Mouse (Mus musculus) lung, adult 2 months (tissue): ENCODE data around the gene Pltp. TPM values are rescaled to one million over a fixed set of nuclear protein-coding genes. Genes with fewer than 3 reads are reported as not detected.
"Not testable (repeated sequence)": the region's sequence is repeated elsewhere in the genome, so short reads cannot be mapped to it uniquely, and the experiment has no call there.

Experiments
- DNase-seq: peaks from one replicate; pipeline ENCODE4 v3.0.0; 2022
- H3K4me1 ChIP-seq: fragments of 200-500 bp; 2 replicates; pipeline ENCODE4 v1.6.1; 2011; ENCODE audit warnings: low read length; ENCODE audit not compliant: control insufficient read depth, insufficient read depth
- H3K4me3 ChIP-seq: fragments of 200-500 bp; replicated peaks from 2 replicates; pipeline ENCODE3; 2011; ENCODE audit warnings: low read depth, mild to moderate bottlenecking, control low read depth, low read length; ENCODE audit errors: extremely low read depth
- CTCF ChIP-seq: fragments of 200-500 bp; IDR thresholded peaks from 2 replicates; pipeline ENCODE4 v1.5.1; 2011; ENCODE audit warnings: mild to moderate bottlenecking, low read length, control low read depth; ENCODE audit not compliant: insufficient read depth
- POLR2A ChIP-seq: fragments of 200-500 bp; IDR thresholded peaks from 2 replicates; pipeline ENCODE4 v1.6.1; 2011; ENCODE audit warnings: low read depth, mild to moderate bottlenecking, control low read depth, low read length, borderline replicate concordance; ENCODE audit errors: extremely low read depth
- WGBS: fragments of 180-500 bp; shearing (Covaris S2); methylation state at CpG from one replicate; pipeline ENCODE4 v1.1.7; 2018; 5-methylcytosine and 5-hydroxymethylcytosine counted together
- polyA plus RNA-seq: library from polyadenylated mRNA; depleted of rRNA; stranded (reverse); fragments of >200 nt; gene quantifications from 2 replicates; pipeline ENCODE4 v1.2.3, GENCODE M21; 2012

The Pltp gene
- polyA plus RNA-seq, 1 experiment, result 873 TPM

GRCm38 (mm10) chr2:164867566-164867965, 10.1 kb upstream of the Pltp start:
- no peak overlapping the region for H3K4me3 ChIP-seq
- TF ChIP-seq POLR2A, result no peak
- peak; percentile 62 for TF ChIP-seq CTCF
- H3K4me1 ChIP-seq, result peaks cover 6% of the 10 kb centered on the region
- WGBS, result 92% methylated on average over 7 of the region's 7 CpGs
- DNase-seq, result no peak

- TF ChIP-seq POLR2A (no peak), CTCF (0 out of 2 replicates have a peak, but pooled peaks have one; percentile 24)
- WGBS, result 13% methylated on average over 16 of the region's 16 CpGs
- Histone ChIP-seq H3K4me1 (peaks cover 10% of the 10 kb centered on the region), H3K4me3 (no peak overlapping the region)
- DNase-seq, result peak; percentile 59
Observed at GRCm38 (mm10) chr2:164866741-164867551, 9.4 kb upstream of the Pltp start.

DNA sequence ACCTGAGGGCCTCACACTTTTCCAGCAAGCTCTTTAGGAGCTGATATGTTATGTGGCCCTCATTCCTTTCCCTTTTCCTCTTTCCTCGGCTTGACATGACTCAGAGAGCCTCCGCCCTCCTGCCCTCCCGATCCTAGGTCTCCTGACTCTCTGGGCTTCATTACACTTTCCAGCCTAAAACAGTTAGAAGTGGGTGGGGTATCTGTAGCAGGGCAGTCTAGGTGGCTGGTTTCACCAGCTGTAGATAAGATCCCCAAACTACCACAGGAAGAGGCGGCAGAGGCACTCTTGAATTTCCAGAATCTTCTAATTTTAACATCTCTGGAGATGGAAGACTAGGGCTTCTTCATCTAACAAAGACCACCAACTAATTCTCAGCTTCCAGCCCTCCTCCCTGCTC, 7.1 kb upstream of the Pltp start:
- 54% methylated on average over 4 of the region's 4 CpGs for whole genome bisulfite sequencing
- TF ChIP-seq POLR2A (no peak), CTCF (no peak)

DNA sequence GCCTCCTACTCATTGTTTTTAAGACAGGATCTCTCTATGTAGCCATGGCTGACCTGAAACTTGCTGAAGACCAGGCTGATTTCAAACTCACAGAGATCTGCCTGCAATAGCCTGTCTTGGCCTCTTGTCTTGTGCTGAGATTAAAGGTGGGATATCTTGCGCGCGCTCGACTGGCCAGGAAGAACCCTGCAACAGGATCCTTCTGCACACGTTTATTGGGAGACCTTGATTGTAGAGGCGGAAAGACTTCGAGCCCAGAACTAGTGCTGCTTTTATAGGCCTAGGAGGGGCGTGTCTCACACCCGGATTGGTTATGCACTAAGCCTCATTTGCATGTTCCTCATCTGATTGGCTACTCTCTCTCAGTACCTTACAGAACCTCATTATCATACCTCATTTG, 5.9 kb upstream of the Pltp start:
- H3K4me3 ChIP-seq, DNase-seq: not testable (repeated sequence)
- 95% methylated on average over 9 of the region's 9 CpGs for WGBS
- peaks cover 20% of the 10 kb centered on the region for H3K4me1 ChIP-seq

More for the DNA sequence above, 7.1 kb upstream of the Pltp start:
- H3K4me1 ChIP-seq, result peaks cover 20% of the 10 kb centered on the region
- DNase-seq, result no peak
- no peak overlapping the region for H3K4me3 ChIP-seq

GRCm38 (mm10) chr2:164862179-164862861, 4.8 kb upstream of the Pltp start:
- peaks cover 24% of the 10 kb centered on the region for H3K4me1 ChIP-seq
- no peak for TF ChIP-seq POLR2A
- TF ChIP-seq CTCF, result no peak
- no peak for DNase-seq
- no peak overlapping the region for H3K4me3 ChIP-seq
- WGBS, result 19% methylated on average over 9 of the region's 9 CpGs

- H3K4me1 ChIP-seq, result peaks cover 20% of the 10 kb centered on the region
- WGBS, result 54% methylated on average over 4 of the region's 4 CpGs
- no peak for DNase-seq
- TF ChIP-seq POLR2A, result no peak
- TF ChIP-seq CTCF, result no peak
- no peak overlapping the region for H3K4me3 ChIP-seq
Observed at GRCm38 (mm10) chr2:164861094-164861493, 3.6 kb upstream of the Pltp start.

- 80% methylated on average over 9 of the region's 9 CpGs for WGBS
- H3K4me3 ChIP-seq, result no peak overlapping the region
- TF ChIP-seq CTCF (no peak), POLR2A (no peak)
Observed at GRCm38 (mm10) chr2:164859640-164860432, 2.3 kb upstream of the Pltp start.

DNA sequence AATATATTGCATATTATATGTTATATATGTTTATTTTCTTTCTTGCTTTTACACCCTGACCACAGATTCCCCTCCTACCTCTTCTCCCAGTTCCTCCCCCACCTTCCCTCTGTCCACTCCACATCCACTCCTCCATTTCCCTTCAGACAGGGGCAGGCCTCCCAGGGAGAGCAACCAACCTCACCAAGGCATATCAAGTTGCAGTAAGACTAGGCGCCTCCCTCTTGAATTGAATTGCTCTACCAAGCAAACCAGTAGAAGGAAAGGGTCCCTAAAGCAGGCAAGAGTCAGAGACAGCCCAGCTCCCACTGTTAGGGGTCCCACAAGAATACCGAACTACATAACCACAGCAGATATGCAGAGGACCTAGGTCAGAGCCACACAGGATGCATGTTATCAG, 1.6 kb upstream of the Pltp start:
- Histone ChIP-seq H3K4me3 (no peak overlapping the region), H3K4me1 (peaks cover 25% of the 10 kb centered on the region)
- no peak for DNase-seq
- TF ChIP-seq CTCF (no peak), POLR2A (no peak)
- 83% methylated on average over 2 of the region's 2 CpGs for WGBS

More at GRCm38 (mm10) chr2:164859640-164860432, 2.3 kb upstream of the Pltp start:
- DNase-seq, result no peak
- peaks cover 22% of the 10 kb centered on the region for H3K4me1 ChIP-seq

DNA sequence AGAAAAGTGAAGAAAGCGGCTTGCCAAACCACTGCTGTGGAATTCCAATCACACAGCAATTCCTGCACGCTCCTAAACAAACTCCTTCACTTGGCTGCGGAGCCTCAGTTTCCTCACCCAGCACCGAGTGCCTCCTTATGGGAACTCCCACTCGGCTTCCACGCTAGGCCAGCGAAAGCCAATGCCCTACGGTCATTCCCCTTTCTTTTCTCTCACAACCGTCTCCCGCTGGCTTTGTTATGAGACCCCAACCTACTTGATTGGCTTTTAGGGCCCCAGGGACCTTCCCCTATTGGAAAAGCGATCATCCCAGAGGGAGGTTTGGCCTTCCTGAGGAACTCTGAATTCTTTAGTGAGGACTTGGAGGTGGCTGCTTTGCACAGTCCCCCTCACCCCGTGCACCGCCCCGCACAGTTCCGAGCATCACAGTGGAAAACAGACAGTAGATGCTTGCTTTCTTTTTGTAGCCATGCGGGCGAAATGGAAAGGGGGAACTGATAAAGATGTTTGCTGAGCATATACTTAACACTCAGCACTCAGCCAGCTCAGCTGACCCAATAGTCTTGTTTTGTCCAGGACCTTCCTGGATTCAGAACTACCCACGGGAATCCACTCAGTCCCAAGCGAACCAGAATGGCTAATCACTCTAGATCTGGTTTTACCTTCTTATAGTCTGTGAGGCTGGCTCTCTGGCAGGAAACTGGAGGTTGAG, 487 bp upstream of the Pltp start:
- H3K4me1 ChIP-seq, result peaks cover 26% of the 10 kb centered on the region
- peak overlapping the region; percentile 89 for H3K4me3 ChIP-seq
- TF ChIP-seq POLR2A (no peak), CTCF (no peak)
- 14% methylated on average over 19 of the region's 19 CpGs for WGBS
- DNase-seq, result no peak
